Mouse (Mus musculus) embryonic fibroblast, embryonic 13.5 days (primary cell): ENCODE results near the gene 2300003K06Rik. TPM values are rescaled to one million over a fixed set of nuclear protein-coding genes. Genes with fewer than 3 reads are reported as not detected.

Experiments
- H3K27ac ChIP-seq: 2 replicates; pipeline ENCODE4 v1.5.1; 2012; ENCODE audit warnings: low read length, control low read depth, inconsistent platforms; ENCODE audit not compliant: insufficient read depth
- H3K4me1 ChIP-seq: 2 replicates; pipeline ENCODE4 v1.6.1; 2011; ENCODE audit warnings: low read length; ENCODE audit not compliant: control insufficient read depth, insufficient read depth
- H3K4me3 ChIP-seq: 2 replicates; pipeline ENCODE4 v1.5.1; 2011; ENCODE audit warnings: mild to moderate bottlenecking, control low read depth, low read length; ENCODE audit not compliant: insufficient read depth
- CTCF ChIP-seq: IDR thresholded peaks from 2 replicates; pipeline ENCODE4 v1.5.1; 2011; ENCODE audit warnings: mild to moderate bottlenecking, control low read depth, low read length, moderate library complexity, borderline replicate concordance; ENCODE audit not compliant: insufficient read depth
- POLR2A ChIP-seq: IDR thresholded peaks from 2 replicates; pipeline ENCODE4 v1.6.1; 2011; ENCODE audit warnings: low read depth, mild to moderate bottlenecking, control low read depth, low read length, moderate library complexity
- polyA plus RNA-seq: library from polyadenylated mRNA; stranded (reverse); fragments of >200 nt; gene quantifications from 2 replicates; pipeline ENCODE4 v1.2.4, GENCODE M21; 2011; ENCODE audit warnings: low read depth; ENCODE audit not compliant: missing spikeins, insufficient read length

2300003K06Rik gene
- polyA plus RNA-seq, 1 experiment = not detected

DNA sequence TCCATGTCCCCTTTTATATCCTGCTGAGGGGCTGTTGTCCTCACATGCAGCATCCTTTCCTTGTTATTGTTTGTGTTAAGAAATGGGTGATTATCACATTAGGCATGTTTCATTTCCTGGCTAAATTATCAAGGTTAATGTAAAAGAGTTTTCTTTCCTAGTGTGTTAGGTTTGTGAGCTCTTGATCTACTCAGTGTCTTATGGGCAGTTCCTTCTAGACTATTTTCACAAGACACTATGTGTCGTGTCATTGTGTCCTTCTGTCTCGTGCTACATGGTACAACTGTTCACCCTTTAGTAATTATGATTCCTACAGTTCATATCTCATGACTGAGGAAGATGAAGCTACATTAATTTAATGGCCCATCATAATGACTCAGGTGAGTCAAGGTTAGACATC is 44.5 kb downstream of the 2300003K06Rik start, which contains the start of gene Gm11596:
Gene Gm11596, minus strand, starts transcription at position 101 of the 400 bp plus-strand sequence.
- Histone ChIP-seq H3K4me3 (no peak within 1 kb of the TSS), H3K27ac (no peak within 1 kb of the TSS), H3K4me1 (no peaks in the 10 kb centered on the region)
- TF ChIP-seq POLR2A (no peak), CTCF (no peak)

Other genes starting within 250 kb of the 2300003K06Rik start
- not detected in 2 replicates for gene Krtap1-3, start 246.7 kb downstream of the 2300003K06Rik start, polyA plus RNA-seq
- not detected in 2 replicates for gene Krtap9-3, start 240.0 kb downstream of the 2300003K06Rik start, polyA plus RNA-seq
- gene Gm11938, start 234.8 kb downstream of the 2300003K06Rik start, polyA plus RNA-seq = not detected in 2 replicates
- not detected in 2 replicates for gene Gm11937, start 227.9 kb downstream of the 2300003K06Rik start, polyA plus RNA-seq
- not detected in 2 replicates for gene Krtap2-4, start 223.2 kb downstream of the 2300003K06Rik start, polyA plus RNA-seq
- gene Gm11562, start 217.6 kb downstream of the 2300003K06Rik start, polyA plus RNA-seq = not detected in 2 replicates
- gene Krtap4-1, start 209.8 kb downstream of the 2300003K06Rik start, polyA plus RNA-seq = not detected in 2 replicates
- gene Krtap4-2, start 203.0 kb downstream of the 2300003K06Rik start, polyA plus RNA-seq = not detected in 2 replicates
- gene Krtap4-7, start 194.0 kb downstream of the 2300003K06Rik start, polyA plus RNA-seq = not detected in 2 replicates
- gene Gm11555, start 187.8 kb downstream of the 2300003K06Rik start, polyA plus RNA-seq = not detected in 2 replicates
- not detected in 2 replicates for gene Gm11563, start 179.1 kb downstream of the 2300003K06Rik start, polyA plus RNA-seq
- not detected in 2 replicates for gene Krtap4-6, start 172.1 kb downstream of the 2300003K06Rik start, polyA plus RNA-seq
- not detected in 2 replicates for gene Gm14190, start 147.3 kb downstream of the 2300003K06Rik start, polyA plus RNA-seq
- gene Gm14180, start 103.8 kb downstream of the 2300003K06Rik start, polyA plus RNA-seq = not detected in 2 replicates
- not detected in 2 replicates for gene Gm11595, start 65.2 kb downstream of the 2300003K06Rik start, polyA plus RNA-seq
- gene Krtap4-8, start 57.4 kb downstream of the 2300003K06Rik start, polyA plus RNA-seq = not detected in 2 replicates
- not detected in 2 replicates for gene Krtap4-9, start 52.9 kb downstream of the 2300003K06Rik start, polyA plus RNA-seq
- gene Gm11596, start 44.6 kb downstream of the 2300003K06Rik start, polyA plus RNA-seq = not detected in 2 replicates
- gene Gm11569, start 39.1 kb downstream of the 2300003K06Rik start, polyA plus RNA-seq = not detected in 2 replicates
- gene Gm11554, start 33.6 kb downstream of the 2300003K06Rik start, polyA plus RNA-seq = not detected in 2 replicates
- gene Krtap4-13, start 28.2 kb downstream of the 2300003K06Rik start, polyA plus RNA-seq = not detected in 2 replicates
- gene Gm11564, start 22.4 kb downstream of the 2300003K06Rik start, polyA plus RNA-seq = not detected in 2 replicates
- not detected in 2 replicates for gene Krtap4-16, start 13.5 kb upstream of the 2300003K06Rik start, polyA plus RNA-seq
- gene Gm11568, start 19.9 kb upstream of the 2300003K06Rik start, polyA plus RNA-seq = not detected in 2 replicates
- gene Gm11559, start 26.4 kb upstream of the 2300003K06Rik start, polyA plus RNA-seq = not detected in 2 replicates
- not detected in 2 replicates for gene Krtap9-1, start 35.3 kb upstream of the 2300003K06Rik start, polyA plus RNA-seq
- gene Gm11567, start 41.1 kb upstream of the 2300003K06Rik start, polyA plus RNA-seq = not detected in 2 replicates
- not detected in 2 replicates for gene Krtap31-1, start 69.9 kb upstream of the 2300003K06Rik start, polyA plus RNA-seq
- not detected in 2 replicates for gene Gm11565, start 76.7 kb upstream of the 2300003K06Rik start, polyA plus RNA-seq
- gene Krtap31-2, start 98.2 kb upstream of the 2300003K06Rik start, polyA plus RNA-seq = not detected in 2 replicates
- not detected in 2 replicates for gene Krtap9-5, start 110.4 kb upstream of the 2300003K06Rik start, polyA plus RNA-seq
- gene Krtap29-1, start 141.0 kb upstream of the 2300003K06Rik start, polyA plus RNA-seq = not detected in 2 replicates
- not detected in 2 replicates for gene Krtap16-1, start 148.5 kb upstream of the 2300003K06Rik start, polyA plus RNA-seq
- not detected in 2 replicates for gene Krtap17-1, start 155.9 kb upstream of the 2300003K06Rik start, polyA plus RNA-seq
- gene Krt33a, start 178.1 kb upstream of the 2300003K06Rik start, polyA plus RNA-seq = not detected in 2 replicates
- not detected in 2 replicates for gene Krt33b, start 191.8 kb upstream of the 2300003K06Rik start, polyA plus RNA-seq
- gene Krt34, start 203.5 kb upstream of the 2300003K06Rik start, polyA plus RNA-seq = not detected in 2 replicates
- gene Krt31, start 212.5 kb upstream of the 2300003K06Rik start, polyA plus RNA-seq = not detected in 2 replicates